ENCODE assay signal across 29 mouse cellular contexts in the genomic region with DNA sequence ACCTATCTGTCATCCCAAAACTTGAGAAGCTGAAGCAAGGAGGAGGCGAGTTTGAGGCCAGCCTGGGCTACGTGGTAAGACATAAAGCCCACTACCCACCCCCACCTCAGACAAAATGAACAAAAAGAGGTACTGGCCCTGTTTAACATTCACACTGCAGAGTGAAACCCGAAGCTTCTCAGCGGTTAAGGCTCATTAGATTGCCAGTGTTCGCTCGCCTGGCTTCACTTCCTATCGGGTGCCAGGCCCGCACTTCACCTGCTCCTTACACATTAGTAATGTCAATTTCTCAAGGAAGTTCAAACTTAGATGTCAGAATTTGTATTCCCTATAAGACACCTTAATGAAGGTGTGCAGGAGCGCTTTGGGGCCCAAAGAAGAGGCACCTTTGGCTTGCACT. TPM values are rescaled to one million over a fixed set of nuclear protein-coding genes. Genes with fewer than 3 reads are reported as not detected.
A peak's percentile ranks its signal among the peaks of the same experiment; 100 is the strongest.
DNase-seq lines count a peak whose midpoint lies in the region; ATAC-seq and TF ChIP-seq lines count a peak whose summit lies in the region.
"Had no signal": no experiment of that assay in that cellular context is flagged by ENCODE, and none has a peak within 500 bp of the region (broad histone marks: within the 10 kb centered on the region; RNA-seq: fewer than 3 reads in every experiment).

No protein-coding gene starts in this region.

- no peak overlapping the region for H3K27ac ChIP-seq in kidney, embryonic 15.5 days
- peak overlapping the region; percentile 85 for H3K27ac ChIP-seq in liver, embryonic 15.5 days (replicated peaks)
- H3K27ac ChIP-seq in heart, embryonic 11.5 days (ENCODE audit: low read depth, low read length): no peak overlapping the region
- H3K27ac ChIP-seq: gastrocnemius, adult 2 months; hindbrain, embryonic 13.5 days; kidney, postnatal 0 days; limb, embryonic 15.5 days; lung, embryonic 15.5 days had no signal

- H3K9ac ChIP-seq in kidney, embryonic 15.5 days: no peak overlapping the region
- peak overlapping the region; percentile 15; the same call in 1 of the 2 replicates for H3K9ac ChIP-seq in liver, embryonic 15.5 days
- no peak overlapping the region for H3K9ac ChIP-seq in heart, embryonic 11.5 days (ENCODE audit: low read depth, low read length)
- H3K9ac ChIP-seq: hindbrain, embryonic 13.5 days; limb, embryonic 15.5 days; lung, embryonic 15.5 days had no signal

- no peaks in the 10 kb centered on the region for H3K27me3 ChIP-seq in kidney, embryonic 15.5 days
- no peaks in the 10 kb centered on the region for H3K27me3 ChIP-seq in E14TG2a.4 (ENCODE audit: insufficient read depth, low read length)
- no peaks in the 10 kb centered on the region for H3K27me3 ChIP-seq in liver, embryonic 15.5 days
- no peaks in the 10 kb centered on the region for H3K27me3 ChIP-seq in heart, embryonic 11.5 days (ENCODE audit: control insufficient read depth, insufficient read depth, low read length)
- H3K27me3 ChIP-seq: hindbrain, embryonic 13.5 days; limb, embryonic 15.5 days; lung, embryonic 15.5 days had no signal

- no peak for DNase-seq in kidney, adult 11 months
- peak; percentile 73 for DNase-seq in A20 (ENCODE audit: low read depth, low spot score)
- DNase-seq in cerebellum, adult 8-10 months: no peak
- DNase-seq: adrenal gland, adult 2 months; adrenal gland, postnatal 36 days; cerebellum, adult 18-20 months; cerebellum, postnatal 14 days; gastrocnemius, adult 2 months; heart, postnatal 4 days; layer of hippocampus, postnatal 36 days had no signal

- ATAC-seq in kidney, embryonic 15.5 days (replicated peaks; ENCODE audit: low FRiP score): peak; percentile 36; the same call in 1 of the 2 replicates
- no peak for ATAC-seq in liver, embryonic 15.5 days (ENCODE audit: insufficient read depth)
- no peak for ATAC-seq in heart, embryonic 11.5 days (replicated peaks; ENCODE audit: insufficient number of reproducible peaks, low FRiP score, low TSS enrichment)
- ATAC-seq: forebrain, embryonic 16.5 days; intestine, embryonic 16.5 days; midbrain, embryonic 16.5 days had no signal

- WGBS in kidney, embryonic 15.5 days: 47% methylated on average over 9 of the region's 9 CpGs
- 86% methylated on average over 9 of the region's 9 CpGs for WGBS in liver, embryonic 15.5 days (ENCODE audit: insufficient replicate concordance)
- WGBS in heart, embryonic 11.5 days (ENCODE audit: insufficient replicate concordance): 82% methylated on average over 9 of the region's 9 CpGs

- no peak for TF ChIP-seq CTCF in E14TG2a.4 (conservative IDR thresholded peaks at IDR 0.05; ENCODE audit: low read length)

- H3K4me1 ChIP-seq in kidney, embryonic 15.5 days: peaks cover 18% of the 10 kb centered on the region
- H3K4me1 ChIP-seq in E14TG2a.4 (replicated peaks; ENCODE audit: low read depth, low read length): peaks cover 62% of the 10 kb centered on the region
- peaks cover 67% of the 10 kb centered on the region for H3K4me1 ChIP-seq in liver, embryonic 15.5 days (replicated peaks)
- no peaks in the 10 kb centered on the region for H3K4me1 ChIP-seq in heart, embryonic 11.5 days (ENCODE audit: control insufficient read depth, insufficient read depth, low read length)
- H3K4me1 ChIP-seq: hindbrain, embryonic 13.5 days; limb, embryonic 15.5 days; lung, embryonic 15.5 days had no signal

- H3K4me2 ChIP-seq in kidney, embryonic 15.5 days: no peak overlapping the region
- H3K4me2 ChIP-seq in liver, embryonic 15.5 days: no peak overlapping the region
- H3K4me2 ChIP-seq in heart, embryonic 11.5 days: no peak overlapping the region
- H3K4me2 ChIP-seq: hindbrain, embryonic 13.5 days; limb, embryonic 15.5 days; lung, embryonic 15.5 days; midbrain, embryonic 11.5 days had no signal

- H3K4me3 ChIP-seq in kidney, embryonic 15.5 days (replicated peaks): no peak overlapping the region
- 0 out of 2 replicates have a peak overlapping the region, but pooled peaks have one; percentile 4 for H3K4me3 ChIP-seq in E14TG2a.4 (replicated peaks; ENCODE audit: low read length)
- no peak overlapping the region for H3K4me3 ChIP-seq in liver, embryonic 15.5 days (replicated peaks)
- H3K4me3 ChIP-seq in heart, embryonic 11.5 days (ENCODE audit: low read depth, low read length): no peak overlapping the region
- H3K4me3 ChIP-seq: erythroblast, embryonic 14.5 days; gastrocnemius, adult 2 months; hindbrain, embryonic 13.5 days; limb, embryonic 10.5 days; limb, embryonic 15.5 days; lung, embryonic 15.5 days had no signal

- H3K9me3 ChIP-seq in kidney, embryonic 15.5 days (replicated peaks): no peaks in the 10 kb centered on the region
- H3K9me3 ChIP-seq in E14TG2a.4 (ENCODE audit: low read length): peaks cover 3% of the 10 kb centered on the region; the same call in 1 of the 2 replicates
- H3K9me3 ChIP-seq in liver, embryonic 15.5 days (replicated peaks): no peaks in the 10 kb centered on the region
- no peaks in the 10 kb centered on the region for H3K9me3 ChIP-seq in heart, embryonic 11.5 days (replicated peaks; ENCODE audit: control insufficient read depth, low read length)
- H3K9me3 ChIP-seq: hindbrain, embryonic 13.5 days; limb, embryonic 10.5 days; limb, embryonic 15.5 days; lung, embryonic 15.5 days had no signal

- H3K36me3 ChIP-seq in kidney, embryonic 15.5 days: no peaks in the 10 kb centered on the region
- H3K36me3 ChIP-seq in E14TG2a.4 (ENCODE audit: insufficient read depth, low read length): no peaks in the 10 kb centered on the region
- H3K36me3 ChIP-seq in liver, embryonic 15.5 days (replicated peaks): no peaks in the 10 kb centered on the region
- H3K36me3 ChIP-seq in heart, embryonic 11.5 days (ENCODE audit: control insufficient read depth, insufficient read depth, low read length): no peaks in the 10 kb centered on the region
- H3K36me3 ChIP-seq: hindbrain, embryonic 13.5 days; limb, embryonic 10.5 days; limb, embryonic 15.5 days; lung, embryonic 15.5 days had no signal

RNA-seq across cellular contexts. Expression of gene Kcng3, which starts 25.7 kb away (rescaled TPM):
- 0.05 TPM in 1 of 2 replicates, not detected in the other for polyA plus RNA-seq in kidney, embryonic 15.5 days (2015; fragmentation: Nextera tagmentation; extraction: Ambion mirVana)
- polyA plus RNA-seq in liver, embryonic 15.5 days (2015; fragmentation: Nextera tagmentation; extraction: Ambion mirVana): not detected in 2 replicates
- polyA plus RNA-seq in heart, embryonic 11.5 days (2014; fragmentation: Nextera tagmentation; extraction: Ambion mirVana): not detected in 2 replicates
- polyA plus RNA-seq: embryonic facial prominence, embryonic 14.5 days; erythroblast, embryonic 14.5 days; forebrain, embryonic 11.5 days; heart, embryonic 16.5 days; intestine, embryonic 16.5 days; limb, embryonic 10.5 days; limb, embryonic 15.5 days; lung, embryonic 15.5 days; midbrain, embryonic 11.5 days; neural tube, embryonic 11.5 days; stomach, embryonic 14.5 days had no signal

RNA-seq across cellular contexts. Expression of gene Mta3, which starts 48.6 kb away (rescaled TPM):
- polyA plus RNA-seq in kidney, embryonic 15.5 days (2015; fragmentation: Nextera tagmentation; extraction: Ambion mirVana): 39.9 and 45.9 TPM in 2 replicates
- polyA plus RNA-seq in liver, embryonic 15.5 days (2015; fragmentation: Nextera tagmentation; extraction: Ambion mirVana): 36.9 and 37.3 TPM in 2 replicates
- 38.1 and 48.6 TPM in 2 replicates for polyA plus RNA-seq in heart, embryonic 11.5 days (2014; fragmentation: Nextera tagmentation; extraction: Ambion mirVana)
